Mouse (Mus musculus) cortical plate, adult 2 months (tissue): ENCODE results near the gene Mapkbp1. TPM values are rescaled to one million over a fixed set of nuclear protein-coding genes. Genes with fewer than 3 reads are reported as not detected.

Experiments used
- H3K27ac ChIP-seq: fragments of 200-500 bp; 2 replicates; pipeline ENCODE4 v1.5.1; 2012; ENCODE audit warnings: low read length, control low read depth, inconsistent platforms; ENCODE audit not compliant: insufficient read depth
- H3K4me1 ChIP-seq: fragments of 200-500 bp; 2 replicates; pipeline ENCODE4 v1.6.1; 2011; ENCODE audit warnings: low read length; ENCODE audit not compliant: control insufficient read depth, insufficient read depth
- H3K4me3 ChIP-seq: fragments of 200-500 bp; 2 replicates; pipeline ENCODE4 v1.5.1; 2011; ENCODE audit warnings: mild to moderate bottlenecking, low read length, control low read depth; ENCODE audit not compliant: insufficient read depth
- CTCF ChIP-seq: fragments of 200-500 bp; IDR thresholded peaks from 2 replicates; pipeline ENCODE4 v1.5.1; 2011; ENCODE audit warnings: mild to moderate bottlenecking, control low read depth, low read length; ENCODE audit not compliant: insufficient read depth; ENCODE audit errors: extremely low read depth
- POLR2A ChIP-seq: fragments of 200-500 bp; IDR thresholded peaks from 2 replicates; pipeline ENCODE4 v1.6.1; 2011; ENCODE audit warnings: mild to moderate bottlenecking, low read length, control low read depth; ENCODE audit not compliant: insufficient read depth; ENCODE audit errors: extremely low read depth
- polyA plus RNA-seq: library from polyadenylated mRNA; depleted of rRNA; stranded (reverse); fragments of >200 nt; gene quantifications from 2 replicates; pipeline ENCODE4 v1.2.3, GENCODE M21; 2012

The Mapkbp1 gene
- polyA plus RNA-seq, 1 experiment = 35.6 TPM

DNA sequence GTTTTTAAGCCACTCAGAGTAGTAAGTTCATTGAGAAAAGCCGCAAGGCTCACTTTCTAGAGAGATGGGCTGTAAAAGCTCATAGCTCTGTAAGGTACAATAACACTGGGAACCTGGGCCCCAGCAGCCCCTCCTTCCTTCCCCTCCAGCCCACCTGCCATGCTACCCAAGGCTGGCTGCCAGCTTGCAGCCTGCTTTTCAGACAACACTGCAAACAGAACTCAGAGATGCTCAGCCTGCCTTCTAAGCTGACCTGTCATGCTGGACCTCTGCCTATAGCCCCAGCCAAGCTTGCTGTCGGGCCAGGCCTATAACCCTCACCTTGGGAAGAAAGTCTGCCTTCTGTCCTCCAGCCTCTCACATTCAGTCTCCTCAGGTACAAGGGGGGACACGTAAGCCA lies 72.2 kb downstream of the Mapkbp1 start:
- Histone ChIP-seq H3K4me1 (peaks cover 5% of the 10 kb centered on the region; the same call in 1 of the 2 replicates), H3K4me3 (no peak overlapping the region), H3K27ac (peak overlapping the region; percentile 31; the same call in 1 of the 2 replicates)
- TF ChIP-seq POLR2A (no peak), CTCF (no peak)

DNA sequence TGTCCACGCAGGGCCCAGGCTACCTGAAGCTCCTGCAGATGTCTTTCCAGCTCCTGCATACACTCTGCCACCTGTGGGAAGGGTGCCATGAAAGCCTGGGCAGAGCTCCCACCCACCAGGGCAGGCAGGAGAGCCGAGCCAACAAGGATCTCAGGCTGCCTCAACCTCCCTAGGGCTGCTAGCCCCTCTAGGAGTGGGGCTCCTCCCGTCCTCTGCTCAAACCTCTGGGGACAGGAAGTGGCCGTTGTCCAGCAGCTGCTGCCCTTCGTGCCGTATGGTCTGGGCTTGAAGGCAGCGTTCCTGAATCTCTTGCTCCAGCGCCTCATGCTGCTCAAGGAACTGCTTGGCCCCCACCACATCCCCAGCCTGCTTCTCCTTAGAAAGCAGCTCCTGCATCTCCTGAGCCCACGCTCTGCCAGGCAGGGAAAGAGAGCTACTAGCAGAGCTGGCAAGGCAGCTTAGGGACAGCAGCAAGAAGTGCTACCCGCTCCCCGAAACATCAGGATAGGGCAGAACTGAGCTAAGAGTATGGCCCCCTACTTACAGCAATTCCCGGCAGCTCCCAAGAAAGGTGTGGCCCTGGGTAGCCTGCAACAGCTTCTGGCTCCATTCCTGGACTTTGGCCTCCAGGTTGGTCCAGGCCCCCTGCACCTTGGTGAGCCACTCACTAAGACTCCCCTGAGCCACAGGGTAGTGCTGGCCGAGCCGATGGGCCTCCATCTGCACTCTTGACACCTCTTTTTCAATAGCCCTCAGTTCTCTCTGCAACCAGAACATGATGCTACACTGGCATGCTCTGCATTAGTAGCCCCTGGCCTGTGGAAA lies 74.2 kb downstream of the Mapkbp1 start:
- H3K4me3 ChIP-seq = no peak overlapping the region
- H3K4me1 ChIP-seq = peaks cover 5% of the 10 kb centered on the region; the same call in 1 of the 2 replicates
- peak overlapping the region; percentile 47 for H3K27ac ChIP-seq
- TF ChIP-seq POLR2A (peak; percentile 55; the same call in 1 of the 2 replicates), CTCF (no peak)

DNA sequence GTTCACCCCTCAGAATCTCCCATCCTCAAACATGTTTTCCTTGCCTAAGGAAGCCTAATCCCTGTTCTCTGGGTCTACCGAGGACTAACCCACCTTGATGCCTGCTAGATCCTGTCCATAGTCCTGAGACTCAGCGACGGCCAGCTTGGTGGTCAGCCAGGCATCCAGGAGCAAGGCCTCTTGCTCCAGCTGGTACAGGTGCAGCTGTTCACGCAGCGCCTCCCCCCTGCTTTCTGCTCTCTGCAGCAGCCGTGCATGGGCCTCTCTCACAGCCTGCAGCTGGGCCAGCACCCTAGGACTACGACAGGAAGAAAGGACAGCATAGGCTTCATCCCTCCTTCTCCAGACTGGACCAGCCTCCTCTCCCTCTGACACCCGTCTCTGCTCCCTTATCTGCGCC lies 75.7 kb downstream of the Mapkbp1 start:
- no peak overlapping the region for H3K4me3 ChIP-seq
- peaks cover 5% of the 10 kb centered on the region; the same call in 1 of the 2 replicates for H3K4me1 ChIP-seq
- no peak overlapping the region for H3K27ac ChIP-seq
- TF ChIP-seq POLR2A = no peak
- no peak for TF ChIP-seq CTCF

DNA sequence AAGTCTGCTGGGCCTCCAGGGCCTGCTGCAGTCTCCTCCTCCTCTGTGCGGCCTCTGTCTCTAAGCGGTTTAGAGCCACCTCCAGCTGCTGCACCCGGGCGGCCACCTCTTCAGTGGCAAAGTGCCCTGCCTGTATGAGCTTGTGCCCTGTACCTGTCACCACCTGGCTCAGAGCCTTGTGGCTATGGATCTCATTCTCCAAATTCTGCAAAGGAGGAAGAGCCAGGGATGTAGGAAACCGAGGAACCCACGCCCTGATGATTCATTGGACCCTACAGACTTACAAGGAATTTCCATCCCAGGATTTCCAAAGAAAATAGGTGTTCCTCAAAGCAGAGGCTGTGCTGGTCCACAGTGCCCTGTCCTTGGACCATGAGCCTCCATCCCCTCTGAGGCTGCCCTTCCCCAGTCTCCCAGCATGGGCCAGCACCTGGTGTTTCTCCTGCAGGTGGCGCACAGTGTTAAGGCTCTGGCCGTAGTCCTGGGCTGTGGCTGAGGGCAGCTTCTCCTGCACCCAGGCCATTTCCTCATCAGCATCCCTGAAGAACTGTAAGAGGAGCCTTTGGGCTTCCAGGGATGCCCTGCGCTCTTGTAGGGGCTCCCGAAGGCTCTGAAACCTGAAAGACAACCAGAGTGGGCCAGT lies 77.3 kb downstream of the Mapkbp1 start:
- TF ChIP-seq CTCF = peak; percentile 31; the same call in 1 of the 2 replicates
- TF ChIP-seq POLR2A = no peak
- Histone ChIP-seq H3K4me3 (no peak overlapping the region), H3K4me1 (0 out of 2 replicates have a peak, but pooled peaks cover under 1% of the 10 kb centered on the region), H3K27ac (no peak overlapping the region)

DNA sequence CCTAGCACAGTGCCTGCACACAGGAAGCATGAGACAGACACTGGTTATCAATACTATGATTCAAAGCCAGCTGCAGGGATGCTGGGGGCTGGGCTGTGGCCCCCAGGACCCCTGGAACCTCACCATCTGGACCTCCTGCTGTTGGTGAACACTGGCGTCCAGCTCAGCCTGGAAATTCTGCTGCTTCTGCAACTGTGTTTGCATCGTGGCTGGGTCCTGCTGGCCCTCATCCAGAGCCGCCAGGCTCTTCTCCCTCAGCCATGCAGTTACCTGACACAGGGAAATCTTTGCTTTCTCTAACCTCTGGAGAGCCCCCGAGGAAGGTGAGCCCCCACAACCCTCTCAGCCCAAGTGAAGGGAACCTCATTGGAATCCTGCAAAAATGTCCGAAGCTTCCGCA lies 78.9 kb downstream of the Mapkbp1 start:
- TF ChIP-seq CTCF (no peak), POLR2A (no peak)
- H3K27ac ChIP-seq = no peak overlapping the region
- H3K4me3 ChIP-seq = no peak overlapping the region
- H3K4me1 ChIP-seq = no peaks in the 10 kb centered on the region

DNA sequence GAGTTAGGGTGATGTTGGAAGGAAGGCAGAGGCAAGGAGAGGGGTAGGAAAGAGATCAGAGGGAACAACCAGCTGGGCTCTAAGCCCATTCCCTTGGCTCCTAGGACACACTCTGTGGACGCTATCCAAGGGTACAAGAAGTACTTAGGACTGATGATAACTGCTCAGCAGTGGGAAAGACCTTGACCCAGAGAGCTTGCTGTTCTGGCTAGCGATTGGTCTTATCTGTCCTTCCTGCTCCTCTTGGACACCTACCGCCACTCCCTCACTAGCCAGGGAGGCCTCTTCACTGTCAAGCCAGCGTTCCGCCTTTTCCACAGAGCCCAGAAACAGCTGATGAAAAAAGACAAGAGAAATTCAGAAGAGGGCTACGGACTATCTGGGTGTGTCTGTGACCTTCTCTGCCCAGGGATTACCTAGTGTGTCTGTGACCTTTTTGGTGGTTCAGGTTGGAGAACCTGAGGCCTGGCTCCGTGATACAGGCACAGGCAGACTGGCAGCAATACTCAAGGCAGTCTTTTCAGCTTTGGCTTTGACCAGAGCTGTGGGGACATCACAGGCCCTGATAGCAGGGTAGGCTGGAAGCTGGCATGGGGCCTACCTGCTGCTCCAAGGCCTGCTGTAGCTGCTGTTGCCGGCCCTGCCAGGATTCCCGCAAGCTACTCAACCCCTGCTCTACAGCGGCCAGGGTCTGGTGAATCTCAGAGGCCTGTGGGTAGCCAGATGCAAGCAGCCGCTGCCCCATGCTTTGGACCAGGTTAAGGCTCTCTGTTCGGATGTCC lies 82.5 kb downstream of the Mapkbp1 start:
- Histone ChIP-seq H3K4me3 (no peak overlapping the region), H3K27ac (no peak overlapping the region), H3K4me1 (no peaks in the 10 kb centered on the region)
- TF ChIP-seq POLR2A (no peak), CTCF (no peak)

DNA sequence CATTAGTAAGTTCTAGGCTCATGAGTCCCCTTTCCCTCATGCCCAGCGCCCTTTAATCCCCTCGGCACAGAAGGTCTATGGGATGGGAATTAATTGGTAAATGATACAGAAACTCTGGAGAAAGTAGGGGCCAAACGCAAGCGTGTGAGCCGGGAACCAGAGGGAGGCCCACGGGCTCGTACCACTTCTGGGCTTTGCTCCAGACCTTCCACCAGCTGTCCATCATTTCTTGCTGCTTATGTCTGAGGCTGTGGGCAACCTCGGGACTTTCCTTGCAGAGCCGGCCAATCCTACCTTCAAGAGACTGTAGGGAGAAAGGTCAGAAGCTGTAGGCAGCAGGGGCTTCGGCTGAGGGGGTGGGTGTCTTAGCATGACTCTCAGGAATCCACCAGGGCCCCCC lies 83.4 kb downstream of the Mapkbp1 start:
- H3K4me3 ChIP-seq = no peak overlapping the region
- no peak overlapping the region for H3K27ac ChIP-seq
- no peak for TF ChIP-seq CTCF
- TF ChIP-seq POLR2A = no peak
- no peaks in the 10 kb centered on the region for H3K4me1 ChIP-seq

DNA sequence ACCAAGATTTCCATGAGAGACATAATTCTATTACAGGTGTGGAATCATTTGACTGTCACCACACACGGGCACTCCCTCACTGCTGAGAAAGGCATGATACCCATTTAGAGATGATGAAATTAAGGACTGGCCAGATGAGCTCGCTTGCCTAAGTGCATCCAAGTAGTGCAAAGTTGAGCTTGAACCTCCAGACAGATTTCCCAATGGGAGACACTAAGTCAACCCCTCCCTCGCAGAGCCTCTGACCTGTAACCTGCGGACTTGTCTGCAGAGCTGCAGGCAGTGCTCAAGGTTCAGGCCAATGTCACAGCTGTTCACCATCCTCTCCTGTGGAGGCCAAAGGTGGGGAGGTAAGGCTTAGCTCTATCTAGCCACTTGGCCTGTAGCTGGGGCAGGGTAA lies 86.3 kb downstream of the Mapkbp1 start:
- no peaks in the 10 kb centered on the region for H3K4me1 ChIP-seq
- no peak overlapping the region for H3K4me3 ChIP-seq
- no peak for TF ChIP-seq POLR2A
- no peak for TF ChIP-seq CTCF
- H3K27ac ChIP-seq = no peak overlapping the region

DNA sequence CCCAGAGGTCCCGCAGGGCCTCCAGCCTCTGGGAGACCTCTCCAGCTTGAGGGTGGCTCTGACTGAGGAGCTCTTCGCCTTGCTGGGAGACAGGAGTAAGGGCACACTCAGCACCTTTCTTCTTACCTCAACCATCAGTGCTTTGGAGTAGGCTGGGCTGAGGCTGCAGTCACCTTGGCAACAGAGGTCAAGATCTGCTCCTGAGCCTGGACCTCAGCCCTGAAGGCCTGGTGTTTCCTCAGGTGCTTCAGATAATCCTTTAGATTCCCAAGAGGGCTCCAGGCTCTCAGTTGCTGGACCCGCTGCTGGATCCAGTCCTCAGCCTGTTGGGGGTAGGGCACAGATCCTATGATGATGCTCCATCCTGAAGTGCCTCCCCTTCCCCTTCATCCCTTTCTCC lies 87.0 kb downstream of the Mapkbp1 start:
- TF ChIP-seq POLR2A = no peak
- TF ChIP-seq CTCF = no peak
- Histone ChIP-seq H3K27ac (no peak overlapping the region), H3K4me3 (no peak overlapping the region), H3K4me1 (no peaks in the 10 kb centered on the region)
